Mouse (Mus musculus) forebrain, embryonic 10.5 days (tissue): ENCODE results near the gene Dcxr. TPM values are rescaled to one million over a fixed set of nuclear protein-coding genes. Genes with fewer than 3 reads are reported as not detected.
A peak's percentile ranks its signal among the peaks of the same experiment; 100 is the strongest.
"Not testable (repeated sequence)": the region's sequence is repeated elsewhere in the genome, so short reads cannot be mapped to it uniquely, and the experiment has no call there.

ENCODE experiments used
- DNase-seq: peaks from one replicate; pipeline ENCODE4 v3.0.0-alpha.2; 2017; ENCODE audit warnings: low spot score; ENCODE audit errors: extremely low spot score
- H3K27ac ChIP-seq: fragments of 300-500 bp; sonication (generic); 2 replicates; pipeline ENCODE4 v1.5.1; 2016; ENCODE audit warnings: mild to moderate bottlenecking
- H3K27me3 ChIP-seq: fragments of 300-500 bp; sonication (generic); 2 replicates; pipeline ENCODE4 v1.6.1; 2016; ENCODE audit warnings: mild to moderate bottlenecking; ENCODE audit not compliant: poor library complexity, severe bottlenecking
- H3K36me3 ChIP-seq: fragments of 300-500 bp; sonication (generic); replicated peaks from 2 replicates; pipeline ENCODE4 v1.6.1; 2016; ENCODE audit warnings: mild to moderate bottlenecking, moderate library complexity
- H3K4me1 ChIP-seq: fragments of 300-500 bp; sonication (generic); 2 replicates; pipeline ENCODE4 v1.6.1; 2016
- H3K4me3 ChIP-seq: fragments of 300-500 bp; sonication (generic); 2 replicates; pipeline ENCODE4 v1.5.1; 2016; ENCODE audit warnings: mild to moderate bottlenecking, moderate library complexity
- H3K9me3 ChIP-seq: fragments of 300-500 bp; sonication (generic); 2 replicates; pipeline ENCODE4 v1.6.1; 2016; ENCODE audit warnings: mild to moderate bottlenecking, moderate library complexity
- WGBS: fragments of 180-500 bp; shearing (Covaris S2); methylation state at CpG from one replicate; pipeline ENCODE4 v1.1.7; 2016; 5-methylcytosine and 5-hydroxymethylcytosine counted together
- polyA plus RNA-seq: library from polyadenylated mRNA; unstranded; fragments of >200 nt; fragmentation: Nextera tagmentation; extraction: Ambion mirVana; gene quantifications from 2 replicates; pipeline ENCODE4 v1.2.1, GENCODE M21; 2016

The Dcxr gene
- 13.3 and 14.8 TPM in 2 replicates for polyA plus RNA-seq

DNA sequence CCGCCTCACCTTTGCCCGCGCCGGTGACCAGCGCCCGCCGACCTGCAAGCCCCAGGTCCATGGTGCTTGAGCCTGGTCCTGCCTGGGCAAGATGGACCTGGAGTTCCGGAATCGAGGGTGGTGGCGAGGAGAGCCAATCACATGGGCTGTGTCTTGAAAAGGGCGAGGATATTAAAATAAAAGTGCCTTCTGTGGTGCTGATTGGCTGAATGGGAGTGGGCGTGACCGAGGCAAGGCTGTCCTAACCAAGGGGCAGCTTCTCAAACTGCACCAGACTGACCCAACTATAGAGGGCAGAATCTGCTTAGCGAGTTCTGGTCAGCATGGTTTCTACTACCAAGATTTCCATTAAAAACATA is at the start of gene Dcxr:
Dcxr (minus strand) TSS at position 113 of the 359 bp plus-strand sequence.
- H3K9me3 ChIP-seq = no peaks in the 10 kb centered on the region
- peak within 1 kb of the TSS; percentile 75 for H3K4me3 ChIP-seq
- H3K27ac ChIP-seq = peak within 1 kb of the TSS; percentile 75
- 0 out of 2 replicates have a peak, but pooled peaks cover 5% of the 10 kb centered on the region for H3K36me3 ChIP-seq
- DNase-seq = peak; percentile 90
- WGBS = under 1% methylated on average over 14 of the region's 14 CpGs
- peaks cover 77% of the 10 kb centered on the region for H3K27me3 ChIP-seq
- peaks cover 33% of the 10 kb centered on the region for H3K4me1 ChIP-seq

DNA sequence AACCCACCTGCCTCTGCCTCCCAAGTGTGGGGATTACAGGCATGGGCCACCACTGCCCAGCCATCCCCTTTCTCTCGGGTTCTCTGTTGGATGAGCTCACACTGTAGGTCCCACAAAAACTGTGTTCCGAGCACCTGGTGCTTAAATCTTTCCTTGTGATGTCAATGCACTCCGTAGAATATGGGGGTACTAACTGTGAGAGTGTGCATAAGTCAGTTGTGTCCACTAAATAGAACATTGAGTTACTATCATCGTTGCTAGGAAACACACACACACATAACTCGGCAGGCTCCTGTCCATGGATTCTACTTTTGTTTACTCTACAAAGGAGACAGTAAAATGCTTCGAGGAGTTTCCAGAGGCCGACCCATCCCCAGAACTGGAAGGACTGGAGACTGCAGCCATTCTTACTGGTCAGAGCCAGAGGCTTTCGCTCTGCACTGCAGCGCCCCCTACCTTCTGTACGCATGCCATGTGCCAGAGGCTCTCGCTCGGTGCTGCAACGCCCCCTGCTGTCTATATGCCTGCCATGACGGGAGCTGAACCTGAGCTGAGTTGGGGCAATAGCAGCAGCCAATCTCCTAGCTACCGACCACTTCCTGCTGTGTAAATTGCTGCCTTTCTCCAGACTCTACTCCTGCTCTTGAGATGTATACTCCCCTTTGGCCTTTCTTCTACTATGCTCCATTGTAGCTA is 48.8 kb upstream of the Dcxr start:
- peak; percentile 91 for DNase-seq
- Histone ChIP-seq H3K4me3 (peak overlapping the region; percentile 13; the same call in 1 of the 2 replicates), H3K27ac (no peak overlapping the region), H3K9me3 (no peaks in the 10 kb centered on the region), H3K36me3 (peaks cover 11% of the 10 kb centered on the region), H3K27me3 (no peaks in the 10 kb centered on the region), H3K4me1 (peaks cover 16% of the 10 kb centered on the region)
- 30% methylated on average over 15 of the region's 15 CpGs for WGBS

DNA sequence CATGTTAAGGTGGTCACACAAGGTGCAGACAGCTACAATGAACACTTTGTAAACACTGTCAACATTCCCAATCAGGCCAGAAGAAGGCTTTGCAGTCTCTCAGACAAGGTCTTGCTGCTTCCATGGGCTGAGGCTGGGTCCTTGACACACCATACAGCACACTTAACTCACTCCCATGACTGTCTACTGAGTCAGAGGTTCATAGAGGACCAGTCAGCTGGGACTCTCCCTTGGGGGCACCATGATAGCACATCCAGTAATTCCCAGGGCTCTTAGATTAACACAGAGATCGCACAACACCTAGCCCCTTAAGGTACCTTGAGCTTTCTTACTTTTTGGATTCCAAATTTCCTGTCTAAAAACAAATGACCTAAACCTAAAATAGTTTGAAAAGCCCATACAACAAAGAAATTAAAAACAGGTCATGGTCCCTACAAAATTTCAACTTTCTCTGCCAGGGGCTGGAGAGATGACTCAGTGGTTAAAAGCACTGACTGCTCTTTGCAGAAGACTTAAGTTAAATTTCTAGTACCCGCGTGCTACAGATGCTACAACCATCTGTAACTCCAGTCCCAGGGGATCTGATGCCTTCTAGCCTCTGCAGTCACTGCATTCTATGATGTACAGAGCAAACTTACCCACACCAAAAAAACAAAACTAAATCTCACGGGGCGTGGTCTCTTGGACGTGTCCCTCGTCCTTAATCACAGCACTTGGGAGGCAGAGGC is 46.5 kb upstream of the Dcxr start:
- Histone ChIP-seq H3K27ac (no peak overlapping the region), H3K4me3 (no peak overlapping the region), H3K36me3 (no peaks in the 10 kb centered on the region), H3K4me1 (peaks cover 16% of the 10 kb centered on the region), H3K9me3 (no peaks in the 10 kb centered on the region), H3K27me3 (no peaks in the 10 kb centered on the region)
- DNase-seq = no peak
- 91% methylated on average over 7 of the region's 7 CpGs for WGBS

DNA sequence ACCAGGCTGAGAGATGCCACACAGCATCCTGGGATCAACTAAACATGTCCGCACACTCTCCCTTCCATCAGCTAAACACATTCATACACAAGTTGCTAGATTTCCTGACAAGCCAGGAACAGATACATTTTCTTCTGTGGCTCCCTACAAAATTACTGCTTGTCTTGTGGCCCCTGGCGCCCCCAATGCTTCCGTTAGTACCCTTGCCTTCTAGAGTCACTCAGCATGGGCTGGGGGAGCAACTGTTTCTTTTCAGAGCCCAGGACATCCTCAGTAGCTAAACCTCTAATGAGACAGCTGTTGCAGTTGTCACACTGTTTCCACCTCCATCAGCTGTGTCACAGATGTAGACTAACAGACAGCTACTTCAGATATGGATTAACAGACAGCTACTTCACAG is 45.7 kb upstream of the Dcxr start:
- WGBS = 84% methylated on average over 3 of the region's 3 CpGs
- Histone ChIP-seq H3K27me3 (no peaks in the 10 kb centered on the region), H3K36me3 (no peaks in the 10 kb centered on the region), H3K4me3 (no peak overlapping the region), H3K4me1 (peaks cover 16% of the 10 kb centered on the region), H3K27ac (no peak overlapping the region), H3K9me3 (no peaks in the 10 kb centered on the region)
- no peak for DNase-seq

DNA sequence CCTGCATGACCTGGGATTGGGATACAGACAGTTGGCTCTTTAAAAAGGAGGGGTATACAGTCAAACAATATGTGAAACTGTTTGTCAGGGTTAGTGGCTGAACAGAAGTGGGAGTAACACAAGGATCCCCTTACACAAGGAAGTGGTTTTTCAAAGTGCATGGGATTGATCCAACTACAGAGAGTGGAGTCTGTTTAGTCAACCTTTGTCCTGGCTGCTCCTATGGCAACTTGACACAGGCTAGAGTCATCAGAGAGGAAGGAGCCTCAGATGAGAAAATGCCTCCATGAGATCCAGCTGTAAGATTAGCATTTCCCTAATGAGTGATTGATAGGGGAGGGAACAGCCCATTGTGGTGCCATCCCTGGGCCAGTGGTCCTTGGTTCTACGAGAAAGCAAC is 41.1 kb upstream of the Dcxr start:
- no peak overlapping the region for H3K27ac ChIP-seq
- no peak for DNase-seq
- no peaks in the 10 kb centered on the region for H3K4me1 ChIP-seq
- peaks cover 14% of the 10 kb centered on the region; the same call in 1 of the 2 replicates for H3K27me3 ChIP-seq
- WGBS = 81% methylated on average over 1 of the region's 1 CpGs
- H3K36me3 ChIP-seq = no peaks in the 10 kb centered on the region
- no peak overlapping the region for H3K4me3 ChIP-seq
- no peaks in the 10 kb centered on the region for H3K9me3 ChIP-seq

DNA sequence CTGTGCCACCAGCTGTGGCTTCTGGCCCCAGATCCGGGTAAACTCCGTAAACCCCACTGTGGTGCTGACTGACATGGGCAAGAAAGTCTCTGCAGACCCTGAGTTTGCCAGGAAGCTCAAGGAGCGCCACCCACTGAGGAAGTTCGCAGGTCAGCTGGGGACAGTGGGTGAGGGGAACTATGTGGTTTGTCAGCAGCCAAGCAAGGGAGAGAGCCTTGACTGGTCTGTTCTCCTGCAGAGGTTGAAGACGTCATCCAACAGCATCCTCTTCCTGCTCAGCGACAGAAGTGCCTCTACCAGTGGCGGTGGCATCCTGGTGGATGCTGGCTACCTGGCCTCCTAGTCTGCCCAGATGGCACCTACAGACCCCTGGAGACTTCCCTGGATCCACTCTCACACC is 39.9 kb upstream of the Dcxr start:
- H3K27ac ChIP-seq, H3K9me3 ChIP-seq, H3K4me1 ChIP-seq, DNase-seq, H3K36me3 ChIP-seq, H3K4me3 ChIP-seq: not testable (repeated sequence)
- H3K27me3 ChIP-seq = peaks cover 25% of the 10 kb centered on the region
- 80% methylated on average over 4 of the region's 7 CpGs for WGBS

DNA sequence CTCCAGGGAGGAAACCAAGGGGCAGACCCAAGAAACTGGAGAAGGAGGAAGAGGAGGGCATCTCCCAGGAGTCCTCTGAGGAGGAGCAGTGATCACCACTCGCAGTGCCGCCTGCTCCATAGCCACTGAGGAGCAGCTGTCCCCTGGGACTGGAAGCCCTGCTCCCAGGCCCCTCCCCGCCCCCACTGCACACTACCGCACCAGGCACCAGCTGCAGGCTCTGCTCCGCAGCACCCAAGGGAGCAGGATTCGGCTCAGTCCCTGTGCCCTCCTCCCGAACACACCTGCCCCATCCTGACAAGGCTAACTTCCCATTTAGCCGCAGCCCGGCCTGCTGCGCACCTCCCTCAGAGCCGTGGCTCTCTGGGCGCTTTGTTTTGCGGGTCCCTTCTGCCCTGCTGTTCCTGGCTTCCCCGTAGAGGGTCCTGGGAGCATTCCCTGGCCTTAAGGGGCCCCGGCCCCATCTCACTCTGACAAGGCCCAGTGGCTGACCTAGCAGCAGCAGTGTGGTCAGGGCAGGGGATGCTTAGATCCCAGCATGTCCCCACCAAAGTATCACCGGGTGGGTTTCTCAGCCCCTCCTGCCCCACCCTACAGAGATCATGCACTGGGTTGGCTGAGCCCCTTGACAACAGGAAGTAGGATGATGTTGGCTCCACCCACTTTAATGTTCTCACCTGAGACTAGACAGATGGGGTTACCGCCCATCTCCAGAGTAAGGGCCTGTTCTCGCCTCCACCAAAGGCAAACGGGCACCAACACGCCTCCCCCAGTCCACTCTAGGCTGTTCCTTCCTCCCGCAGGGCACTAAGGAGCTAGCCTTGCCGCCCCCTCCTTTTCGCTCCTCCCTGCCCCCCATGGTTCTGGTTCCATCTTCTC is 36.3 kb upstream of the Dcxr start:
- not testable (repeated sequence) for DNase-seq, H3K4me3 ChIP-seq
- 4% methylated on average over 9 of the region's 23 CpGs for WGBS

DNA sequence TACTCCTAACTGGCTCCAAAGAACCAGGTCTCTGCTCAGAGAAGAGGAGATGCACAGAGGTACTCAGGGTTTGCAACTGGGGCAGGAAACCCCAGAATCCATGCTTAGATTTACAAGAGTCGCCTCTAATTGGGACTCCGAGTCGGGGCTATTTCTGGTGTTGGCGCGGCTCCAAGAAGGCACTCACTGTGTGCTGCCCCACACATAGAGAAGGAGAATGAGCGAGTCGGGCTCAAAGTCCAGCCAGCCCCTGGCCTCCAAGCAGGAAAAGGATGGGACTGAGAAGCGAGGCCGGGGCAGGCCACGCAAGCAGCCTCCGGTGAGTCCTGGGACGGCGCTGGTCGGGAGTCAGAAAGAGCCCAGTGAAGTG is 35.6 kb upstream of the Dcxr start, which contains the start of gene Hmga1b:
Hmga1b (plus strand) TSS at position 123 of the 370 bp plus-strand sequence.
- H3K27ac ChIP-seq, H3K4me3 ChIP-seq, H3K36me3 ChIP-seq, DNase-seq, H3K4me1 ChIP-seq: not testable (repeated sequence)
- Histone ChIP-seq H3K9me3 (peaks cover 24% of the 10 kb centered on the region), H3K27me3 (peaks cover 34% of the 10 kb centered on the region)
- WGBS = 21% methylated on average over 14 of the region's 14 CpGs

More for the DNA sequence above, 36.3 kb upstream of the Dcxr start:
- not testable (repeated sequence) for H3K36me3 ChIP-seq, H3K27ac ChIP-seq, H3K4me1 ChIP-seq
- H3K9me3 ChIP-seq = peaks cover 16% of the 10 kb centered on the region
- H3K27me3 ChIP-seq = peaks cover 34% of the 10 kb centered on the region

DNA sequence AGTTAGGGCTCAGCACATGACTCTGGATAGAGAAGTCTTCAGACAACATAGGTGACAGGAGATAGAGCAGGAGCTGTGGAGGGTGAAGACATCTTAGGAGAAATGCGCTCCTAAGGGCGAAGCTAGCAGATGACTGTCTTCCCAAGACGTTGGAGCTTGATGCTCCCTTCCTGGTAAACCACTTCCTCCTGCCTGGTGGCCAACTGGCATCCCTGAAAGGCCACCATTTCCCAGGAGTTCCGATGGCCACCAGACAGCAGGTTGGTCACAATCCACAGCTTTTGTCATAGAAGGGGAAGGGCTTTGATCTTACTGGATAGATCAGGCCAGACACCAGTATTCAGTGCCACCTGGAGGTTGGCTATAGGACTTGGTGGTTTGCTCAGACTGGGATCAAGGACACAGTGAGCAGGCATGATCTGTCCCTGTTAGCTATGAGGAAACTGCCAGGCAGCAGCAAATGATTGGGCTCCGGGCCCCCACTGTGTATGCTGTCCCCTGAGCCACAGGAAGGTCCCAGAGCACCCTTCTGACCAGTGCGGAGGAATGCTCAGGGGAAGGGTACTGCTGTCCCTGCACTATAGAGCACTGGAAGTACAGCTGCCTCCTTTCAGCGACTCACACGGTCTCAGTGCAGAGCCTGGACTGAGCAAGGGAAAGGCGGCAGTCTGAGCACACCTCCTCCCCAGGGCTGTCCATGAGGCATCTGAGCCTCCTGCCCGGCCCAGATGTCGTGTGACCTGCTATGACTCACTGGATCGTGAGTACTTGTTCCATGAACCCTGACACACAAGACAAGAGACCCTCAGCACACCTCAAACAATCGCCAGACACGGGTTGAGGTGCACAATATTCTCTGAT is 35.0 kb upstream of the Dcxr start:
- no peak for DNase-seq
- H3K4me3 ChIP-seq = no peak overlapping the region
- H3K27me3 ChIP-seq = peaks cover 34% of the 10 kb centered on the region
- H3K9me3 ChIP-seq = peaks cover 29% of the 10 kb centered on the region
- WGBS = 77% methylated on average over 14 of the region's 14 CpGs
- H3K4me1 ChIP-seq = no peaks in the 10 kb centered on the region
- H3K36me3 ChIP-seq = no peaks in the 10 kb centered on the region
- H3K27ac ChIP-seq = no peak overlapping the region

DNA sequence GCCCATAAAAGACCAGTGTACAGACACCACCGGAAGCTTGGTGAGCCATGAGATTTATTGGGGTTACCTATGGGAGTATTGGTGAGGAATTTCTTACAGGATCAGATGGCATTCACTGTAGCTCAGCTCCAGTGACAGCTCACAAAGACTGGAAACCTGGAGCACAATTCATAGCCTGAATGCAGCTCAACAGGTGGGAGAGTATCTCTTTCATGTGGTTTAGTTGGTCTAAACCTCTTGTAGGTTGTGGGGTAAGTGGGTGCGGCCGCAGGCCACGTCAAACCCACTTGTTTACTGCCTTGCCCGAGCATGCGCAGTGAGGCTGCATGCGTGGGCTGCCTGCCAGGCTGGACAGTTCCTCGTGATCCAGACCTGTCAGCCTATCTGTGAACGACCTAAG is 33.2 kb upstream of the Dcxr start:
- Histone ChIP-seq H3K27ac (no peak overlapping the region), H3K4me1 (no peaks in the 10 kb centered on the region), H3K9me3 (peaks cover 39% of the 10 kb centered on the region), H3K36me3 (no peaks in the 10 kb centered on the region), H3K4me3 (no peak overlapping the region), H3K27me3 (peaks cover 28% of the 10 kb centered on the region)
- no peak for DNase-seq
- WGBS = 94% methylated on average over 9 of the region's 9 CpGs

DNA sequence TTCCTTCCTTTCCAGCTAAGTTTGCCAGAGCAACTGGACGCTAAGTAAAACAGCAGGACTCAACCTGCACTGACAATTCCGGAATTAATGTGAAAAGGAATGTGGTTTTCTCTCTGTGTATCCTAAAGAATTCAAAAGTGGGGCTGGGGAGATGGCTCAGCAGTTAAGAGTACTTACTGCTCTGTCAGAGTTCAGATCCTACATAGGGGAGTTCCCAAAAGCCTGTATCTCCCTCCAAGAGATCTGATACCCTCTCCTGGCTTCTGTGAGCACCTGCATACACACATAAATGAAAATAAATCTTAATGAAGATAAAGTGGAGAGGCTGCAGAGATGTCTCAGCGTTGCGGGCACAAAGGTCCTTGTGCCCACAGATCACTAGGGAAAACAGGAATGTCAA is 24.5 kb upstream of the Dcxr start:
- H3K27ac ChIP-seq = no peak overlapping the region
- peaks cover 6% of the 10 kb centered on the region; the same call in 1 of the 2 replicates for H3K9me3 ChIP-seq
- no peak for DNase-seq
- no peaks in the 10 kb centered on the region for H3K4me1 ChIP-seq
- WGBS = 82% methylated on average over 4 of the region's 4 CpGs
- H3K4me3 ChIP-seq = no peak overlapping the region
- no peaks in the 10 kb centered on the region for H3K36me3 ChIP-seq
- H3K27me3 ChIP-seq = no peaks in the 10 kb centered on the region

DNA sequence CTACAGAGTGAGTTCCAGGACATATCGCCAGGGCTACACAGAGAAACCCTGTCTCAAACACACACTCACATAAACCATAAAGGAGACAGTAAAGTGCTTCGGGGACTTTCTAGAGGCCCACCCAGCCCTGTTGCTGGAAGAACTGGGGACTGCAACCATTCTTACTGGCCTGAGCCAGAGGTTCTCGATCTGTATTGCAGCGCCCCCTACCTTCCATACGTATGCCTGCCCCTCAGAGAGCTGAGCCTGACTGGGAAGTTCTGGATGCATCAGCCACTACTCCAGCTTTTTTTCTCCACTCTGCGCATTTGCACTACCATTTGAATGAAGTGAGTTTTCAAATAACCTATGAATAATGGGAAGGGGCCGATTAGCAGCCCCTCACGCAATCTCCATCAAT is 22.3 kb upstream of the Dcxr start:
- Histone ChIP-seq H3K27ac (no peak overlapping the region), H3K9me3 (no peaks in the 10 kb centered on the region), H3K36me3 (no peaks in the 10 kb centered on the region), H3K4me3 (no peak overlapping the region), H3K4me1 (no peaks in the 10 kb centered on the region), H3K27me3 (no peaks in the 10 kb centered on the region)
- 65% methylated on average over 8 of the region's 8 CpGs for WGBS
- DNase-seq = no peak
